Mouse (Mus musculus) kidney, embryonic 16.5 days (tissue): ENCODE results near the gene Rfx4. TPM values are rescaled to one million over a fixed set of nuclear protein-coding genes. Genes with fewer than 3 reads are reported as not detected.
A peak's percentile ranks its signal among the peaks of the same experiment; 100 is the strongest.

Experiments used
- ATAC-seq: fragments of 200-750 bp; cut with Nextera tagmentation; 2 replicates; pipeline ENCODE4 v1.8.0; 2017; ENCODE audit warnings: moderate TSS enrichment; ENCODE audit not compliant: low FRiP score, low TSS enrichment
- H3K27ac ChIP-seq: fragments of 300-500 bp; sonication (generic); 2 replicates; pipeline ENCODE4 v1.5.1; 2014; ENCODE audit warnings: low read length
- H3K27me3 ChIP-seq: fragments of 300-500 bp; sonication (generic); 2 replicates; pipeline ENCODE4 v1.6.1; 2014; ENCODE audit warnings: low read length, control low read depth, mixed read lengths; ENCODE audit not compliant: insufficient read depth
- H3K36me3 ChIP-seq: fragments of 300-500 bp; sonication (generic); 2 replicates; pipeline ENCODE4 v1.6.1; 2014; ENCODE audit warnings: low read length, control low read depth, mixed read lengths; ENCODE audit not compliant: insufficient read depth
- H3K4me1 ChIP-seq: fragments of 300-500 bp; sonication (generic); 2 replicates; pipeline ENCODE4 v1.6.1; 2014; ENCODE audit warnings: low read length, control low read depth, mixed read lengths; ENCODE audit not compliant: insufficient read depth
- H3K4me2 ChIP-seq: fragments of 300-500 bp; sonication (generic); replicated peaks from 2 replicates; pipeline ENCODE4 v1.6.1; 2014; ENCODE audit warnings: low read depth, low read length
- H3K4me3 ChIP-seq: fragments of 300-500 bp; sonication (generic); 2 replicates; pipeline ENCODE4 v1.5.1; 2014; ENCODE audit warnings: mild to moderate bottlenecking, low read length
- H3K9ac ChIP-seq: fragments of 300-500 bp; sonication (generic); replicated peaks from 2 replicates; pipeline ENCODE4 v1.6.1; 2014; ENCODE audit warnings: low read length
- H3K9me3 ChIP-seq: fragments of 300-500 bp; sonication (generic); 2 replicates; pipeline ENCODE4 v1.6.1; 2016; ENCODE audit warnings: low read length, control low read depth
- WGBS: fragments of 180-500 bp; shearing (Covaris S2); extraction: QIAGEN DNeasy Blood & Tissue Kit; methylation state at CpG from one replicate; pipeline ENCODE4 v1.1.7; 2014; 5-methylcytosine and 5-hydroxymethylcytosine counted together
- polyA plus RNA-seq: library from polyadenylated mRNA; unstranded; fragments of >200 nt; fragmentation: Nextera tagmentation; extraction: Ambion mirVana; gene quantifications from 2 replicates; pipeline ENCODE4 v1.2.1, GENCODE M21; 2015

Gene Rfx4
- polyA plus RNA-seq, 1 experiment from 2014 or later, result 0.20 TPM

DNA sequence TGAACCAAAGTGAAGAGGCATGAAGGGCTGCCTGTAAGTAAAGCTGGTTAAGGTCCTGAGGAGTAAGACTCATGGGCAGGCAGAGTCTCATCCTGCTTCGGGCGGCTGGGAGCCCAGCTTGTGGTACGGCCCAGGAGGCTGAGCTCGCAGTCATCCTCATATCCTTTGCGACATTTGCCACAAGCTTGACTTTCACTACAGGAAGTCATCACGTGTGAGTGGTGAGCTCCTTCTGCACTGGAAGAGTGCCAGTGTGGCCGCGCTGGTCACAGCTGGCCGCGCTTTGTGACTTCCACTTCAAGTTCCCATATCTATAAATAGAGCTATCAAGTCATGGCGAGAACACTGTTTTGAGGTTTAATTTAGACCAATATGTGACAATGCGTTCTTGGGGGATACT, 18.7 kb downstream of the Rfx4 start:
- H3K4me1 ChIP-seq, result no peaks in the 10 kb centered on the region

DNA sequence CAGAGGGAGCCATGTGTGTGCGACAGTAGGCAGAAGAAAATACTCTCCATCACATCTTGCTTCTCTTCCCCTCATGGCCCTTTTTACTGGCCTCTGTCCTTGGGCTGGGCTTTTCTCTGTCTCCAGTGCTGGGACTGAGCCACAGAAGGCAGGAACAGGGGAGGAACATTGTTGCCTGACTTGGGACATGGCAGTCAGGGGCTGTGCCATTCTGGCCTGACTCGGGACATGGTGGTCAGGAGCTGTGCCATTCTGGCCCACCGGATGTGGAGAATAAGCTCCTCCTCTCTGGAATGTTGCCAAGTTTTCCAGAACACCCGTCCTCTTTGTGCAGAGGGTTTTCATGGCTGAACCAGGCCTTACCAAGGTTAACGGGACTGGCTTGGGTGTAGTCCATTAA, 21.2 kb downstream of the Rfx4 start:
- Histone ChIP-seq H3K9ac (no peak overlapping the region), H3K27ac (no peak overlapping the region), H3K36me3 (no peaks in the 10 kb centered on the region), H3K4me2 (no peak overlapping the region), H3K4me3 (no peak overlapping the region), H3K4me1 (no peaks in the 10 kb centered on the region), H3K27me3 (no peaks in the 10 kb centered on the region), H3K9me3 (no peaks in the 10 kb centered on the region)
- 63% methylated on average over 5 of the region's 5 CpGs for WGBS
- no peak for ATAC-seq

More for the DNA sequence above, 18.7 kb downstream of the Rfx4 start:
- Histone ChIP-seq H3K4me2 (no peak overlapping the region), H3K27me3 (no peaks in the 10 kb centered on the region), H3K36me3 (no peaks in the 10 kb centered on the region), H3K27ac (no peak overlapping the region), H3K9ac (no peak overlapping the region), H3K9me3 (no peaks in the 10 kb centered on the region), H3K4me3 (no peak overlapping the region)
- peak; percentile 23; the same call in 1 of the 2 replicates for ATAC-seq
- WGBS, result 62% methylated on average over 12 of the region's 12 CpGs

DNA sequence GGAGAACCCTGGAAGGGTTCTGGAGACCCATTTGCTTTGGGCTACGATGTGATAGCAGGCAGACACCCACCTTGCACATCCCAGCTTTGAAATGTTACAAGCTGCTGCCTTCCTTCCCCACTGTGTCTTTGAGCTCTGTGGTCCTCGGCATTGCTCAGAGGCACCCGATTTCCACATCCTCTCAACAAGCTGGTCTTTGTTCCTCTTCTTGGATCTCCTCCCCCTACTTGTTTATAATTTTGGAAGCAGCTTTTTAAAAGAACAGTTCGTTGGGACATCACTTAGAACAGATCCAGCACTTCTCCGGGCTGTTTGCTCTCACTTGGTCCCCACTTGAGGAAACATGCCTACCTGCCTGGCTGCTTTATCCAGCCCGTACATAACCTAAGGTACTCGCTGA, 22.1 kb downstream of the Rfx4 start:
- no peak for ATAC-seq

DNA sequence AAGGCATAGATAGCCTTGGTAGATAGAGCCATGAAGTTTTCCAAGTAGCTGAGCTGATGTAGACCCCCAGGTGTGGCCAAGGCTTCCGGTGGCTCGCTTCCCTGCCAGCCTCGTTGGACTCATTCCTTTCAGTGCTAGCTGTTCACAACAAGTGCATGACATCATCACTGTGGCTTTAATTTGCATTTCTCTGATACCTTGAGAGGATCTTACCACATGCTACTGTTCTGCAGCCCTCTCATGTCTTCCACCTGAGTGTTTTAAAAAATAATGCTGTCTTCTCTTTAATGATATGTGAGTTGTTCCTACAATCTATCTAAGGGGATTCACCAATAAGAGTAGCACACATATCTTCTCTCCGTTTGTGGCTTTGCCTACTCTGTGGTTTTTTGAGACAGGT, 25.0 kb downstream of the Rfx4 start:
- no peak overlapping the region for H3K4me2 ChIP-seq
- no peak for ATAC-seq
- no peak overlapping the region for H3K9ac ChIP-seq
- H3K27ac ChIP-seq, result no peak overlapping the region
- no peaks in the 10 kb centered on the region for H3K4me1 ChIP-seq
- H3K36me3 ChIP-seq, result no peaks in the 10 kb centered on the region
- H3K9me3 ChIP-seq, result no peaks in the 10 kb centered on the region
- 84% methylated on average over 4 of the region's 4 CpGs for WGBS
- H3K4me3 ChIP-seq, result no peak overlapping the region
- no peaks in the 10 kb centered on the region for H3K27me3 ChIP-seq

More for the DNA sequence above, 22.1 kb downstream of the Rfx4 start:
- Histone ChIP-seq H3K9me3 (no peaks in the 10 kb centered on the region), H3K27ac (no peak overlapping the region), H3K9ac (no peak overlapping the region), H3K4me3 (no peak overlapping the region), H3K27me3 (no peaks in the 10 kb centered on the region), H3K36me3 (no peaks in the 10 kb centered on the region), H3K4me2 (no peak overlapping the region), H3K4me1 (no peaks in the 10 kb centered on the region)
- WGBS, result 81% methylated on average over 7 of the region's 7 CpGs

DNA sequence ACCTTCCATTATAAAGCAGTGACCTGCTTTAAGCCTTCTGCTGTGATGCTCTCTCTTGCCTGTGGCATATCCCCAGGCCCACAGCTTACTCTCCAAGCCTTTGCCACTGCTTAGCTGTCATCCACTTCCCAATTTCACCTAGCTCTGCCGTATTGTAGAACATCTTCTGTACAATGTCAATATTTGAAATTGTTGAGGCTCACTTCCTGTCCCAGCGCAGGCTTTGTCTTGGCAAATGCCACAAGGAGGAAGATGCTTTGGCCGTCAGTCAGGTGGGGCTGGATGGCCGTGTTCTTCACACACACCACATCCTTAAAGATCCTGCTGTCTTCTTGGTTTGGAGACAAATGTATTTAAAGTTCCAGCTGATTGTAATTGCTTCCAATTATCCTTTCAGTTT, 29.5 kb downstream of the Rfx4 start:
- H3K4me3 ChIP-seq, result no peak overlapping the region
- H3K27me3 ChIP-seq, result no peaks in the 10 kb centered on the region
- H3K36me3 ChIP-seq, result no peaks in the 10 kb centered on the region
- H3K9me3 ChIP-seq, result no peaks in the 10 kb centered on the region
- H3K4me2 ChIP-seq, result no peak overlapping the region
- ATAC-seq, result no peak
- H3K4me1 ChIP-seq, result no peaks in the 10 kb centered on the region
- no peak overlapping the region for H3K9ac ChIP-seq
- no peak overlapping the region for H3K27ac ChIP-seq
- 73% methylated on average over 4 of the region's 4 CpGs for WGBS

DNA sequence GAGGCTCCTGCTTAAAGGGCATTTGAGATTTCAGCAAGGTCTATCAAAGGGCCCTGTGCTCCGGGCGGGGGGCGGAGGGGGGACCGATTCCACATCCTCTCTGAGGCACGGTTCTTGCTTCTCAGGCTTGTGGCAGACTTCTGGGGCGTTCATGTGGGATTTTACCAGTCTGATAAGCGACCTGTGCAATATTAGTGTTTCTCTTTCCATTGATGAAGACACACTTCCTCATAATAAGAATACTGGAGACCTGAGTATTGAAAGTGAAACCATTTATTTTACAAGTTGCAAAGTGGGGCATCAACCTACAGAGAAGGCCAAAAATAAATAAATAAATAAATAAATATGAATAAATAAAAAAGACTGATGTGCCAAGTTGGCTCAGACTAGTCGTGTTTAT, 34.5 kb downstream of the Rfx4 start:
- Histone ChIP-seq H3K9me3 (no peaks in the 10 kb centered on the region), H3K27ac (no peak overlapping the region), H3K9ac (no peak overlapping the region), H3K4me1 (no peaks in the 10 kb centered on the region), H3K27me3 (no peaks in the 10 kb centered on the region), H3K36me3 (no peaks in the 10 kb centered on the region), H3K4me2 (no peak overlapping the region), H3K4me3 (no peak overlapping the region)
- 85% methylated on average over 8 of the region's 8 CpGs for WGBS
- ATAC-seq, result no peak

DNA sequence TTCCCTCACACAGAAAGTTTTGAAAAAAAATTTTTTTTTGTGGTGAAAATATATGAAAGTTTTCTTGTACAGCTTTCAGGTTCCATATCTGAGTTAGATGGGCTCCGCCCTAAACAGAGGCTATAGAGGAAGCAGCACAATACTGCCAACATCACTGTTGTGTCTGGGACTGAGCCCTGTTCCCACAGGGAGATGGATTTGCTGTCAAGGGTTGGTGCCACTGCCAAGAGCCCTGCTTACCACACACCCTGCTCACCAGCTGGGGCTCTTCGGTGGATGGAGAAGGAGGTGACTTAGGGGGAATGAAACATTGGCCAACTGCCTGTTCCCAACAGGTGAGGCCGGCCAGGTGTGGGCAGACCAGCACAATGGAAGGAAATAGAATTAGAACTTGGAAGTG, 35.3 kb downstream of the Rfx4 start:
- Histone ChIP-seq H3K9ac (no peak overlapping the region), H3K36me3 (no peaks in the 10 kb centered on the region), H3K9me3 (no peaks in the 10 kb centered on the region), H3K27me3 (no peaks in the 10 kb centered on the region), H3K4me2 (no peak overlapping the region), H3K4me3 (no peak overlapping the region), H3K4me1 (no peaks in the 10 kb centered on the region), H3K27ac (no peak overlapping the region)
- WGBS, result 75% methylated on average over 3 of the region's 3 CpGs
- ATAC-seq, result no peak

DNA sequence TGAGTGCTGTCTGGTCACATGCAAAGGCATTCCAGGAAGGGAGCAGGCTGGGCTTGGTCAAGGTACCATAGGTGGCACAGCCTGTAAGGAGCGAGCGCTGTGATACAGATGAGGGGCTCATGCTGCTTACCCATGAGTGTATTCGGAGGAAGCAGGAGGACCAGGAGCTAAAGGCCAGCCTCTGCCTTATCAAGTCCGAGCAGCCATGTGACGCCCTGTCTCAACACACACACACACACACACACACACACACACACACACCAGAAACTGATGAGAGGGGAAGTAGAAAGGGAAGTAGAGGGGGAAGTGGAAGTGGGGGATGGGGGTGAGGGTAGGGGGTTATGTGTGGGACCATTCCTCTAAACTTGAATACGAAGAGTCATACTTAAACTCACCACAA, 45.7 kb downstream of the Rfx4 start:
- Histone ChIP-seq H3K27ac (no peak overlapping the region), H3K36me3 (no peaks in the 10 kb centered on the region), H3K4me2 (no peak overlapping the region), H3K9ac (no peak overlapping the region), H3K4me3 (no peak overlapping the region), H3K4me1 (no peaks in the 10 kb centered on the region), H3K27me3 (no peaks in the 10 kb centered on the region), H3K9me3 (no peaks in the 10 kb centered on the region)
- WGBS, result 80% methylated on average over 6 of the region's 6 CpGs
- ATAC-seq, result no peak

DNA sequence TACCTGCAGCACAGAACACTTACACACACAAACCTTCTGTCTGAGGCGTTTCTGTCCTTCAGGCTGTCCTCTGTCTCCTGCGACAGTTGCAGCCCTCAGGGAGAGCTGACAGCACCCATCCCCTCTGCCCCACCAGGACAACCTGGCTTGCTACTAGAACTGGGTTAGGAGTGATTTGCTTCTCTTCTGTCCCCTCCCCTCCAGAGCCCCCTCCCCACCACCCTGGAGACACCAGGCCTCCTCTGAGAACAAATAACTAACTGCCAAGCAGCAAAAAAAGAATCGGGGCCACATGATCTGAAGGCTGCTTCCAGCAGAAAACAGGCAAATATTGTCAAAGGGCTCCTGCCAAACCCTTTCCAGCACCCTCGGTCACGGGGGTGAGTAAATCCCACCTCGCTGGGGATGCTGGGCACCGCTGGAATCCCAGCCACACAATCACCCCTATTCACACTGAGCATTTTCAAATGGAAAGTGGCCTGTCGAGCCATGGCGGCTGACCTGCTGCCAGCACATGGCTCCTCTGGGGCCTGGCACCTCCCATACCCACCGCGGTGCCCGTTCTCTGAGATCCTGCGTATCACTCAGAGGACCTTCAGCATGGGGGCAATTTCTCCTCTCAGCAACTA, 47.5 kb downstream of the Rfx4 start:
- WGBS, result 70% methylated on average over 13 of the region's 13 CpGs
- no peak overlapping the region for H3K4me2 ChIP-seq

DNA sequence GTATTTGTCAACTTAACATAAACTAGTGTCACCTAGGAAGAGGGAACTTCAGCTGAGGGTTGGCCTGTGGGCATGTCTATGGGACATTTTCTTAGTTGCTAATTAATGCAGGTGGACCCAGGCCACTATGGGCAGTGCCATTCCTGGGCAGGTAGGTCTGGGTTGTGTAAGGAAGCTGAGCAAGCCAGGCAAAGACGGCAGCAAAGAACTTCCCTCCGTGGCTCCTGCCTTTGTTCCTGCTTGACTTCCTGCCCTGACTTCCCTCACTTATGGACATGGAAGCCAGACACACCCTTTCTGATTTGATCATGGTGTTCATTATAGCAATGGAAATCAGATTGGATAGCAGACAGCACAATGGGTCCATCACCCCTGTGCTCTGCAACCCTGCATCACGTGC, 49.7 kb downstream of the Rfx4 start:
- Histone ChIP-seq H3K4me1 (no peaks in the 10 kb centered on the region), H3K27ac (no peak overlapping the region), H3K27me3 (no peaks in the 10 kb centered on the region), H3K9me3 (no peaks in the 10 kb centered on the region), H3K4me3 (no peak overlapping the region), H3K4me2 (no peak overlapping the region), H3K36me3 (no peaks in the 10 kb centered on the region), H3K9ac (no peak overlapping the region)
- 71% methylated on average over 3 of the region's 3 CpGs for WGBS
- no peak for ATAC-seq

More for the DNA sequence above, 47.5 kb downstream of the Rfx4 start:
- Histone ChIP-seq H3K27me3 (no peaks in the 10 kb centered on the region), H3K9me3 (no peaks in the 10 kb centered on the region), H3K4me1 (no peaks in the 10 kb centered on the region), H3K9ac (no peak overlapping the region), H3K36me3 (no peaks in the 10 kb centered on the region), H3K4me3 (no peak overlapping the region), H3K27ac (no peak overlapping the region)
- no peak for ATAC-seq
